Mouse (Mus musculus) kidney, embryonic 16.5 days (tissue): ENCODE data around the gene Sppl3. TPM values are rescaled to one million over a fixed set of nuclear protein-coding genes. Genes with fewer than 3 reads are reported as not detected.

Source experiments
- ATAC-seq: fragments of 200-750 bp; cut with Nextera tagmentation; 2 replicates; pipeline ENCODE4 v1.8.0; 2017; ENCODE audit warnings: moderate TSS enrichment; ENCODE audit not compliant: low FRiP score, low TSS enrichment
- H3K27ac ChIP-seq: fragments of 300-500 bp; sonication (generic); 2 replicates; pipeline ENCODE4 v1.5.1; 2014; ENCODE audit warnings: low read length
- H3K27me3 ChIP-seq: fragments of 300-500 bp; sonication (generic); 2 replicates; pipeline ENCODE4 v1.6.1; 2014; ENCODE audit warnings: low read length, control low read depth, mixed read lengths; ENCODE audit not compliant: insufficient read depth
- H3K36me3 ChIP-seq: fragments of 300-500 bp; sonication (generic); 2 replicates; pipeline ENCODE4 v1.6.1; 2014; ENCODE audit warnings: low read length, control low read depth, mixed read lengths; ENCODE audit not compliant: insufficient read depth
- H3K4me1 ChIP-seq: fragments of 300-500 bp; sonication (generic); 2 replicates; pipeline ENCODE4 v1.6.1; 2014; ENCODE audit warnings: low read length, control low read depth, mixed read lengths; ENCODE audit not compliant: insufficient read depth
- H3K4me2 ChIP-seq: fragments of 300-500 bp; sonication (generic); replicated peaks from 2 replicates; pipeline ENCODE4 v1.6.1; 2014; ENCODE audit warnings: low read depth, low read length
- H3K4me3 ChIP-seq: fragments of 300-500 bp; sonication (generic); 2 replicates; pipeline ENCODE4 v1.5.1; 2014; ENCODE audit warnings: mild to moderate bottlenecking, low read length
- H3K9ac ChIP-seq: fragments of 300-500 bp; sonication (generic); replicated peaks from 2 replicates; pipeline ENCODE4 v1.6.1; 2014; ENCODE audit warnings: low read length
- H3K9me3 ChIP-seq: fragments of 300-500 bp; sonication (generic); 2 replicates; pipeline ENCODE4 v1.6.1; 2016; ENCODE audit warnings: low read length, control low read depth
- WGBS: fragments of 180-500 bp; shearing (Covaris S2); extraction: QIAGEN DNeasy Blood & Tissue Kit; methylation state at CpG from one replicate; pipeline ENCODE4 v1.1.7; 2014; 5-methylcytosine and 5-hydroxymethylcytosine counted together
- polyA plus RNA-seq: library from polyadenylated mRNA; unstranded; fragments of >200 nt; fragmentation: Nextera tagmentation; extraction: Ambion mirVana; gene quantifications from 2 replicates; pipeline ENCODE4 v1.2.1, GENCODE M21; 2015

Gene Sppl3
- polyA plus RNA-seq, 1 experiment from 2014 or later = 12.3 TPM

GRCm38 (mm10) chr5:114985074-114985473 lies 25.9 kb upstream of the Sppl3 start:
- Histone ChIP-seq H3K4me3 (no peak overlapping the region), H3K27me3 (no peaks in the 10 kb centered on the region), H3K36me3 (no peaks in the 10 kb centered on the region), H3K9ac (no peak overlapping the region), H3K4me1 (peaks cover 5% of the 10 kb centered on the region), H3K9me3 (0 out of 2 replicates have a peak, but pooled peaks cover 2% of the 10 kb centered on the region), H3K4me2 (no peak overlapping the region), H3K27ac (no peak overlapping the region)
- no peak for ATAC-seq

DNA sequence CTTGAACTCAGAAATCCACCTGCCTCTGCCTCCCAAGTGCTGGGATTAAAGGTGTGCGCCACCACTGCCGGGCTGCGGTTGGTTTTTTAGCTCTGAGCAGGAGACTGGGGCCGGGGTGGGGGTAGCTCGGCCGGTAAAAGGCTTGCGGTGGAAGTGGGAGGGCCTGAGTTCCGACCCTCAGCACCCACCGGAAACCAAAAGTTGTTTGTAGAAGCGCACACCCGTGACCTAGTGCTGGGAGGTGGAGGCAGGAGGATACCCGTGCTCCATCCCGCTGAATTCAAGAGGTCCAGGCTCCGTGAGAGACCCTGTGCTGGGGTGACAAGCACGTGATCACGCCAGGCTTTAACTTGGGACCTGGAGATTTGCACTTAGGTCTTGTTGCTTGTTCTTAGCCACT lies 14.5 kb upstream of the Sppl3 start:
- Histone ChIP-seq H3K9me3 (no peaks in the 10 kb centered on the region), H3K4me2 (no peak overlapping the region), H3K4me3 (no peak overlapping the region), H3K36me3 (no peaks in the 10 kb centered on the region), H3K9ac (no peak overlapping the region), H3K4me1 (no peaks in the 10 kb centered on the region), H3K27ac (no peak overlapping the region), H3K27me3 (no peaks in the 10 kb centered on the region)
- WGBS = 74% methylated on average over 16 of the region's 16 CpGs
- ATAC-seq = no peak

DNA sequence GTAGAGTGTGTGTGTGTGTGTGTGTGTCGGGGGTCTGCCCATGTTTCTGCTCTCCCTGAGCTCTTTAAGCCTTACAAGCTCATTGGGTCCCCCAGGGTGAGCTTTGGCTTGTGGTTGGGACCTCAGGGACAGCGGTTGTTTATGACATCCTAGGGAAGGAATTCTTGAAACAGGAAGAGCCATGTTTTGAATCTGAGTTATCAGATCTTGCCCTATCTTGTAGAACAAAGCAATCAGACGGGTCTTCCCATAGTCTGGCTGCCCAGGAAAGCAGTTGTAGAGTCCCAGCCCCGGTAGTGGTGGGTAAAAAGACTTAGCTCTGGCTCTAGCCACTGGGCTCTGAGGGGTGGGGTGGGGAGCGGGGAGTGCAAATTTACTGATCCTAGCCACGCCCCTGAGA lies 13.6 kb upstream of the Sppl3 start:
- H3K36me3 ChIP-seq = no peaks in the 10 kb centered on the region
- H3K9me3 ChIP-seq = no peaks in the 10 kb centered on the region
- H3K4me2 ChIP-seq = no peak overlapping the region
- no peak for ATAC-seq
- 69% methylated on average over 6 of the region's 6 CpGs for WGBS
- H3K27me3 ChIP-seq = no peaks in the 10 kb centered on the region
- H3K9ac ChIP-seq = no peak overlapping the region
- H3K4me3 ChIP-seq = no peak overlapping the region
- no peaks in the 10 kb centered on the region for H3K4me1 ChIP-seq
- no peak overlapping the region for H3K27ac ChIP-seq

DNA sequence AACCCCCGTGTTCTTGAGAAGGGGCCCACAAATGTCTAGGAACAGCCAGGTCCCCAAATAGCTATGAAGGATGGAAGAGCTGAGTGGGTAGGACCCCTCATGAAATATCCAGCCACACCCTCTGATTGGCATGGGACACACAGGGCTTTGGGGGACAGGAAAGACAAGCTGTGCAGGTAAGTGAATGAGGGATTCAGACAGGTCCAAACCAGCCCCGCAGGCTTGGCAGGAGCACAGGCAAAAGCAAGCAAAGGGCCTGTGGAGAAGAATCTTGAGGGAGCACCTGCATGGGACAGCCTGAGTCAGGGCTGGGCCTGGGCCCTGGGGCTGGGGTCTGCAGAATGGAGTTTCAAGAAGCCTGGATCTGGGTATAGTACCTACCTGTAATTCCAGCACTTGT lies 10.4 kb upstream of the Sppl3 start:
- Histone ChIP-seq H3K4me2 (no peak overlapping the region), H3K27ac (no peak overlapping the region), H3K9ac (no peak overlapping the region), H3K4me1 (peaks cover 9% of the 10 kb centered on the region; the same call in 1 of the 2 replicates), H3K27me3 (no peaks in the 10 kb centered on the region), H3K4me3 (no peak overlapping the region), H3K36me3 (no peaks in the 10 kb centered on the region), H3K9me3 (no peaks in the 10 kb centered on the region)
- ATAC-seq = no peak
- WGBS = 71% methylated on average over 2 of the region's 2 CpGs

- 69% methylated on average over 8 of the region's 8 CpGs for WGBS
- no peak overlapping the region for H3K4me2 ChIP-seq
- H3K27me3 ChIP-seq = no peaks in the 10 kb centered on the region
- peaks cover 9% of the 10 kb centered on the region; the same call in 1 of the 2 replicates for H3K4me1 ChIP-seq
- no peaks in the 10 kb centered on the region for H3K36me3 ChIP-seq
- ATAC-seq = no peak
- H3K9me3 ChIP-seq = no peaks in the 10 kb centered on the region
- no peak overlapping the region for H3K9ac ChIP-seq
- no peak overlapping the region for H3K4me3 ChIP-seq
- H3K27ac ChIP-seq = no peak overlapping the region
Measured at GRCm38 (mm10) chr5:115001464-115001863, 9.5 kb upstream of the Sppl3 start.

DNA sequence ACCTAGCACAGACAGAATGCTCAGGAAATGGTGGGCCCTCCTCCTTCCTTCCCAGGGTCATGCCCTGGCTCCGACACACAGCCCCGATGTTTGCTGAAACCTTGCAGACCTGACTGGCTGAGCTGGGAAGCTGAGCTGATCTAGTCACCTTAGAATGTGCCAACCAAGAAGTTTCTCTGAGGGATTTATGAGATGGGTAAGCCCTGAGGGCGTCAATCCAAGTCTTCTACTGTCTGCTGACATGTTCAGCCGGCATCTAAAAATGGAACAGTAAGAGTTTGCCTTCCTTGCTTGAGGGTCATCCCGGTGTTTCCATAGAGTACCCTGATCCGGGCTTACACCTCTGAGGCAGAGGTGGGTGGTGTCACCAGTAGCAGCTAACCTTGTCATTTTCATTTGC lies 8.2 kb upstream of the Sppl3 start:
- Histone ChIP-seq H3K4me3 (no peak overlapping the region), H3K36me3 (no peaks in the 10 kb centered on the region), H3K4me1 (peaks cover 9% of the 10 kb centered on the region; the same call in 1 of the 2 replicates), H3K9me3 (no peaks in the 10 kb centered on the region), H3K4me2 (no peak overlapping the region), H3K27ac (no peak overlapping the region), H3K27me3 (no peaks in the 10 kb centered on the region), H3K9ac (no peak overlapping the region)
- WGBS = 34% methylated on average over 6 of the region's 6 CpGs
- ATAC-seq = no peak

DNA sequence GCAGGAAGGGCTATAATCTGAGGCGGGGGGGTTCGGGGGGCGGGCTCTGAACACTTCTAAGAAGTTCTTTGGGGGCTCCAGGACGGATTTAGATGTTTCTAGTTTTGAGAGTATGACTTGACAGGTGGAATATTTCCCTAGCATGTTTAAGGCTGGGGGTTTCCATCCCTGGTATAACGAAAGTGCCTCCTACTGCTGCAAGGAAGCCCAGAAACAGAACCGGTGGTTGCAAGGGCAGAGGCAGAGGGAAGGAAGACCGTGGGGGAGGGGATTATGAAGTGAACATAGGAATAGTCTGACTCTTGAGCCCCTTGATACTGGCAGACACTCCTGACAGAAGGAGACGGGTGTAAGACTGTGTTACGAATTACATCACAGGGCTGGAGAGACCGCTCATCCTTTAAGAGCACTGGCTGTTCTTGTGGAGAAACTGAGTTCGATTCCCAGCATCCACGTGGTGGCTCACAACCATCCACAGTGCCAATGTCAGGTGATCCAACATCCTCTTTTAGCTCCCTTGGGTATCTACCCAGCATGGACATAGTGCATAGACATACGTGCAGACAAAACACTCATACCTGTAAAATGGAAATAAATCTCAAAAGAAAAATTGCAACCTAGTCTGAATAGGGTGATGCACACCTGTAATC lies 7.6 kb upstream of the Sppl3 start:
- H3K4me1 ChIP-seq = peaks cover 9% of the 10 kb centered on the region; the same call in 1 of the 2 replicates
- 79% methylated on average over 13 of the region's 13 CpGs for WGBS
- H3K4me3 ChIP-seq = no peak overlapping the region
- no peak for ATAC-seq
- no peaks in the 10 kb centered on the region for H3K27me3 ChIP-seq
- H3K27ac ChIP-seq = no peak overlapping the region
- no peaks in the 10 kb centered on the region for H3K36me3 ChIP-seq
- no peak overlapping the region for H3K9ac ChIP-seq
- no peak overlapping the region for H3K4me2 ChIP-seq
- no peaks in the 10 kb centered on the region for H3K9me3 ChIP-seq

- ATAC-seq = no peak
- Histone ChIP-seq H3K4me1 (peaks cover 22% of the 10 kb centered on the region), H3K4me2 (no peak overlapping the region), H3K27me3 (no peaks in the 10 kb centered on the region), H3K9ac (no peak overlapping the region), H3K36me3 (no peaks in the 10 kb centered on the region), H3K27ac (no peak overlapping the region), H3K4me3 (no peak overlapping the region), H3K9me3 (no peaks in the 10 kb centered on the region)
- 92% methylated on average over 5 of the region's 5 CpGs for WGBS
Measured at GRCm38 (mm10) chr5:115007768-115008167, 3.2 kb upstream of the Sppl3 start.

- no peaks in the 10 kb centered on the region for H3K27me3 ChIP-seq
- H3K4me1 ChIP-seq = peaks cover 25% of the 10 kb centered on the region
- no peaks in the 10 kb centered on the region for H3K9me3 ChIP-seq
- H3K4me3 ChIP-seq = no peak overlapping the region
- 88% methylated on average over 7 of the region's 7 CpGs for WGBS
- no peak overlapping the region for H3K27ac ChIP-seq
- no peak for ATAC-seq
- no peaks in the 10 kb centered on the region for H3K36me3 ChIP-seq
- no peak overlapping the region for H3K4me2 ChIP-seq
- no peak overlapping the region for H3K9ac ChIP-seq
Measured at GRCm38 (mm10) chr5:115008307-115008706, 2.6 kb upstream of the Sppl3 start.

DNA sequence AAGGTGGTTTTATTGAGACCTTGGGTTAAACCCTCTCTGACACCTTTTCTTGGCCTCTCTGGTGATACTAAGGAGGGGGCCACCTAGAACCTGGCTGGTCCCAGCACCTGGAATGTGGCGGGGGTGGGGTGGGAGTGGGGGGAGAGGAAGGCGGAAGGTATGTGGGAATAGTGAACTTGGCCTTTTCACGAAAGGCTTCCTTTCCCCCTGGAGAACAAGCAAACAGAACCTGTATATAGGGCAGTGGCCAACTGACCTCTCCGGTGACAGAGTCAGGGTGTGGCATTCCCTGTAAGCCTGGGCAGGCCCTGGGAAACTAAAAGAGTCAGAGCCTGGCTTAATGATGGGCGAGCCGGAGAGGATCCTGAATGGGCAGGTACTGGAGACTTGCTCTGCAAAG lies 1.8 kb upstream of the Sppl3 start:
- H3K9me3 ChIP-seq = no peaks in the 10 kb centered on the region
- H3K36me3 ChIP-seq = no peaks in the 10 kb centered on the region
- no peak overlapping the region for H3K4me2 ChIP-seq
- H3K9ac ChIP-seq = no peak overlapping the region
- ATAC-seq = no peak
- WGBS = 88% methylated on average over 6 of the region's 6 CpGs
- no peak overlapping the region for H3K27ac ChIP-seq
- H3K4me3 ChIP-seq = no peak overlapping the region
- no peaks in the 10 kb centered on the region for H3K27me3 ChIP-seq
- peaks cover 28% of the 10 kb centered on the region for H3K4me1 ChIP-seq
